Mouse (Mus musculus) cerebellum, adult 9-11 months (tissue): ENCODE measurements around the gene Spire2.
"Not testable (repeated sequence)": the region's sequence is repeated elsewhere in the genome, so short reads cannot be mapped to it uniquely, and the experiment has no call there.

ENCODE experiments used
- DNase-seq: peaks from one replicate; pipeline ENCODE4 v3.0.0; 2022

The Spire2 gene

GRCm38 (mm10) chr8:123332262-123333090 lies at the start of gene Spire2:
Gene Spire2 (plus strand): TSS chr8:123332713.
- peak; percentile 85 for DNase-seq

GRCm38 (mm10) chr8:123282994-123283393 lies 49.5 kb upstream of the Spire2 start:
- not testable (repeated sequence) for DNase-seq

GRCm38 (mm10) chr8:123283991-123284390 lies 48.5 kb upstream of the Spire2 start:
- DNase-seq, result no peak

DNA sequence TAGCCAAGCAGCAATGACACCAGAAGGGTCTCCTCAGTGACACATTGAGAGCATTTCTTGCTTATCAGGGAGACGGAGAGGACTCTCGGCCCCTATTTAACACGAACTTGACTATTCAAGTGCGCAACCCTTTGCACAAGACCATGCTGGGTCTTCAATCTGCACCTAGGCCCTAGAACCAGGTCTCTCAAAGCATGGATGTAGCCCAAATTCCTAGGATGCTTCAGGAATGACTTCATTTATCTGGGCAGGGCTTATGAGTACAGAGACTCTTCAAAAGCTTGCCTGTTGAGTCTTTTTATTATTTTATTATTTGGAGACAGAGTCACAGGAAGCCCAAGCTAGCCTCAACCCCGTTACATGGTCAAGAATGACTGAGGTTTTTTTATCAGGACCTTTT lies 48.0 kb upstream of the Spire2 start:
- DNase-seq, result no peak

DNA sequence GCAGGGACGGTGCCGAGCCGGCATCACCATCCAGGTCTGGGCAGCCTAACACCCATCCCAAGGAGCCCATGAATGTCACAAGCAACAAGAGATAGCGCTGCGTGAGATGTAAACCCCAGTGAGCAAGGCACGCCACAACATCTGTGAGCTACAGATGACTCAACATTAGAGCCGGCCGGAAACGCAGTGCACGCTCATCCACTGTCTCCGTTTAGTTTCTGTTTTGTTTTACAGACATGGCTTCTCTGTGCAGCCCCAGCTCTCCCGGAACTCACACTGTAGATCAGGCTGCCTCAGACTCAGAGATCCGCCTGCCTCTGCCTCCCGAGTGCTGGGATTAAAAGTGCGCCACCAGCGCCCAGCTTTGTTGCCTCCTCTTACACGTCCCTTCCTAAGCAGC lies 45.2 kb upstream of the Spire2 start:
- DNase-seq, result no peak

DNA sequence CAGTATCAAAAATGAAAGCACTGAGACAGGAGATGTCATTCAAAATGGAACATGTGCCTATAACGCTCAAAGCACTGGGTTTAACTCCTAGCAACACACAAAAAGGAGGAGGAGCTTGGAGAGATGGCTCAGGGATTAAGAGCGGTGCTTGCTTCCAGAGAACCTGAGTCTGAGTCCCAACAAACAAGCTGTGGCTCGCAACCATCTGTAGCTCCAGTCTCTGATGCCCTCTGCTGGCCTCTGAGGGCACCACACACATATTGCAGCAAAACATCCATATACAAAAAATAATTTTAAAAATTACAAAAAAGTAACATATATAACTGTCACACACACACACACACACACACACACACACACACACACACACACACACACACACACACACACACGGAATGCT lies 42.3 kb upstream of the Spire2 start:
- DNase-seq, result no peak

DNA sequence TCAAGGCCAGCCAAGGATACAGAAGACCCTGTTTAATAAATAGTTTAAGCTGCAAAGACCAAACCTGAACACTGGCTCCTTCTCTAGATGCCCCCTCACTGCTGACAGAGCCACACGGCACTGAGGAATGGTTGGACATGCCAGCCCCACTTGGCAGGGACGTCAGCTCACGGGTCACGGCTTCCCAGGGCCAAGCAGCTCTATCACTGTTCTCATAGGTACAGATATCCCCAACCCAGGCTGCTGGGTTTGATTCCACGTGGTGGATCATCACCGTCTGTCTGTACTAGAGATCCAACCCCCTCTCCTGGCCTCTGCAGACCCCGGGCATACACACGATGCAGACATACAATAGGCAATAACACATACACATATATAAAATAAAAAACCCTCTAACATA lies 41.8 kb upstream of the Spire2 start:
- DNase-seq, result no peak

- DNase-seq, result no peak
These were observed 40.8 kb upstream of the Spire2 start for GRCm38 (mm10) chr8:123291716-123292115.

- DNase-seq, result no peak
These were observed 40.2 kb upstream of the Spire2 start for GRCm38 (mm10) chr8:123292281-123292680.

DNA sequence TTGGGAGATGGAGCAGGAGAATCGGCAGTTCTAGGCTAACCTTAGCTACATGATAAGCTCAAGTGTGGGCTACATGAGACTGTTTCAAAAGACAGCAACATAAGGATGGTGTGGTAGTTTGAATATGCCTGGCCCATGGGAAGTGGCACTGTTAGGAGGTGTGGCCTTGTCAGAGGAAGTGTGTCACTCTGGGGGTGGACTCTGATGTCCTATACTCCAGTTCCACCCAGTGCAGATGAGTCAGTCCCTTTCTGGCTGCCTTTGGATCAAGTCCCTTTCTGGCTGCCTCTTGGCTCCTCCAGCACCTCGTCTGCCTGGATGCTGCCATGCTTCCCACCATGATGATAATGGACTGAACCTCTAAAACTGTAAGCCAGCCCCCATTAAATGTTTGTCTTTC lies 39.7 kb upstream of the Spire2 start:
- DNase-seq, result no peak

GRCm38 (mm10) chr8:123298301-123298700 lies 34.2 kb upstream of the Spire2 start:
- DNase-seq, result no peak

DNA sequence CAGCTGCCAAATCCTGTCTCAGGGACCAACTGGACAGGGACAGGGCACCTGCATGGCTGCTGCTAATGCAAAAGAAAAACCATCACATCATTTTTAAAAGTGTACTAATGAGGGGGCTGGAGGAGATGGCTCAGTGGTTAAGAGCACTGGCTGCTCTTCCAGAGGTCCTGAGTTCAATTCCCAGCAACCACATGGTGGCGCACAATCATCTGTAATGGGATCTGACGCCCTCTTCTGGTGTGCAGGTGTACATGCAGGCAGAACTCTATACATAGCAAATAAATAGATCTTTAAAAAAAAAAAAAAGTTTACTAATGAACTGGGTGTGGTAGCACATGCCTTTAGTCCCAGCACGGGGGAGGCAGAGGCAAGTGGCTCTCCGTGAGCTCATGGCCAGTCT lies 23.8 kb upstream of the Spire2 start:
- DNase-seq, result no peak

- DNase-seq, result no peak
These were observed 14.6 kb upstream of the Spire2 start for GRCm38 (mm10) chr8:123317781-123318466.

GRCm38 (mm10) chr8:123318467-123318911 lies 14.0 kb upstream of the Spire2 start, which contains the start of gene Fanca:
Gene Fanca (minus strand): TSS chr8:123318576.
- peak; percentile 92 for DNase-seq

DNA sequence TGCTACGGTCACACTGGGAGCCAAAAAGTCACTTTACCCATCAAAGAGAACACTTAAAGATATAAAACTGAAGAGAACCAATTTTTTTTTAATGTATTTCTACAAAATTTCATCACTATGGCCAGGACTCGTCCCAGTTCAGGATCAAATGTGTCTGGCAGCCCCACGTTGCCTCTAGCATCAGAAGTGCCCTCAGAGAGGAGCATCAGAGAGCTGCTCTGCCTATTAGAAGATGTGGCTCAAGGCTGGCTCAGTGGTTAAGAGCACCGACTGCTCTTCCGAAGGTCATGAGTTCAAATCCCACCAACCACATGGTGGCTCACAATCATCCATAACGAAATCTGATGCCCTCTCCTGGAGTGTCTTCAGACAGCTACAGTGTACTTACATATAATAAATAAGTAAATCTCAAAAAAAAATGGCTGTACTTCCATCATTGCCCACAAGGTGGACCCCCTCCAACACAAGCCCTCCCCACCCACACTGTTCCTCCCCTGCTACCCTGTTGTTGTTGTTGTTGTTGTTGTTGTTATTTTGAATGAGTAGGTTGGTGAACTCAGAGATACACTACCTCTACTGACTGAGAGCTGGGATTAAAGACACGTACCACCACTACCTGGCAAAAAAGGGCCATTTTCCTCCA lies 12.9 kb upstream of the Spire2 start:
- peak; percentile 49 for DNase-seq

DNA sequence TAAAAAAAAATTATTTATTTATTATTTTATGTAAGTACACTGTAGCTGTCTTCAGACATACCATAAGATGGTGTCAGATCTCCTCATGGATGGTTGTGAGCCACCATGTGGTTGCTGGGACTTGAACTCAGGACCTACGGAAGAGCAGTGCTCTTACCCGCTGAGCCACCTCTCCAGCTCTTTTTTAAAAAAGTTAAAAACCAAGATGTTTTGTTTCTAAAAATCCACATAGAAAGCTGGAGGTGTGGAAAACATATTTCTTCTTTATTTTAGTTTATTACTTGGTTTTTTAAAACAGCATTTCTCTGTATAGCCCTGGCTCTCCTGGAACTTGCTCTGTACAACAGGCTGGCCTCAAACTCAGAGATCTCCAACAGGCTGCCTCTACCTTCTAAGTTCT lies 4.0 kb upstream of the Spire2 start:
- DNase-seq, result no peak

GRCm38 (mm10) chr8:123329350-123329749 lies 3.2 kb upstream of the Spire2 start:
- DNase-seq, result no peak

- DNase-seq, result no peak
These were observed 2.6 kb upstream of the Spire2 start for GRCm38 (mm10) chr8:123329961-123330360.

- no peak for DNase-seq
These were observed 1.8 kb upstream of the Spire2 start for GRCm38 (mm10) chr8:123330701-123331100.

DNA sequence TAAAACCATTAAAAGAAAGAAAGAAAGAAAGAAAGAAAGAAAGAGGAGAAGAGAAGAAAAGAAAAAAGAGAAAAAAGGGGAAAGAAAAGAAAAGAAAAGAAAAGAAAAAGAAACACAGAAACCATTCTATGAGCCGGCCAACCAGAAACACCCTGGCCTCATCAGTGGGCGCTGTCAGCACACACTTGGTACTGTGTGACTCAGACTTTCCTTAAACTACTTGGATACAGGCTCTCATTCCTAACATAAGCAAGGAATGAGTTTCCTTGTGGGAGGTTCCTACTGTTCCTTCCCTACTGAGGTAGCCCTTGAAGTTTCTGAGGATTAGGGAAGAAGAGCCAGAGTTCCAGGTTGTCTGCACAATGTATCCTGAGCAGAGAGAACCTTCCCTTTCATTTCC lies 1.2 kb upstream of the Spire2 start:
- DNase-seq, result no peak

DNA sequence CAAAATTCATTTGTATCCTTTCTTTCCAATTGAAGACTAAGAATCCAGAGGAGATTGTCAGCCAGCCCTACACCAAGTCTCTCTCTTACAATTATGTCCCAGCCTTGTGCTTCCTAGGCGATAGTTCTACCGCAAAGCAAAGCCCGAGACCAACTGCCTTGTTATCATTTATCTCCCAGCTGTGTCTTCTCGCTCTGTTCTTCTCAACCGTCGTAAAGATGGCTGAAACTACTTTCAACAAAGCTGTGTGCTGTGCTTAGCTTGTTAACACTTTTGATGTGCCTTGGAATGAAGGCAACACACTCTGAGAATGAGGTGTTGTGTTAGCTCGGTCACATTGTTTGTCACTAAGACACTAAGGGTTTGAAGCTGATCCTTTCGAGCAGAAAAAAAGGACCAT lies 703 bp upstream of the Spire2 start:
- DNase-seq, result no peak

- peak; percentile 30 for DNase-seq
These were observed 626 bp downstream of the Spire2 start for GRCm38 (mm10) chr8:123333091-123333587.

DNA sequence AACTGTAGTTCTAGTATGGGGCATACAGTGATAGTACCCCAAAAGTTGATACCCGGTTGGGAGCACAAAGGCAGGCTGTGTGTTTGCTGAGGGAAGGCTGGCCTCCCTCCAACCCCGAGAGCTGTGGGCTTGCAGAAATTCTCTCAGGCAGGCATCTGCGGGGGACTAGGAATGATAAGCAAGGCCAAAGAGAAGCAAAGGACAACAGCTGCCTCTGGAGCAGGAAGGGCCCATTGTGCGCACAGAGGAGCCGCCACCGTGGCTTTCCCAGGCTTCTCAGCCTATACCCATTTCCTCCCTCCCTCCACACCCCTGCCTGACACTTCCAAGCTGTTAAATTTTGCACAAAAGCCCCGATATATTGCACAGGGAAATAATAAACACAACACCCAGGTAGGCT lies 1.4 kb downstream of the Spire2 start:
- no peak for DNase-seq

DNA sequence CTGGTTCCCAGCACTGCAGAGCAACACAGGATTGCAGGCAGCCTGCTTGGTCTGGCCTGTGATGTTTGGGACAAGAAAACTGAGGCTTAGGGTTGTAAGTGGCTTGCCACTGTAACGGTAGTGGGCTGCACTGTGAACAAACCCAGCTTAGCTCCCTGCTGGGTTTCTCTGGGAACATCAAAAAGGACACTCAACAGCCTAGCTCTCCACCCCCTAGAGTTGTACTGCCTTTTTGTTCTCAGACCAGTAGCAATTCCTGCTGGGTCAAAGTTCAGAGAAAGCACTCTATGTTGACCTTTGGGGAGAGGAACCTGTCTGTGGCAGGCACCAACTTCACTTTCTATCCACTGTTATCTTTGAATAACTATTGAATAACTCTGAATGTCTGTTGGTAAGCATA lies 2.0 kb downstream of the Spire2 start:
- DNase-seq, result no peak
